Mouse (Mus musculus) spleen, postnatal 36 days (tissue): Measurements from ENCODE around the gene Xlr3c.
"Not testable (repeated sequence)": the region's sequence is repeated elsewhere in the genome, so short reads cannot be mapped to it uniquely, and the experiment has no call there.

Experiments used
- DNase-seq, 2 experiments: peaks; one replicate each; pipeline ENCODE4 v3.0.0; 2022; ENCODE audit warnings: low spot score in 2 of 2, mixed read lengths in 1 of 2

Gene Xlr3c

GRCm38 (mm10) chrX:73265270-73265669 is at the start of gene Xlr3c:
Gene Xlr3c (minus strand): TSS chrX:73265390.
- DNase-seq = not testable (repeated sequence)

- peak in 1 of 2 experiments; percentile 1 for DNase-seq
These were observed 47.3 kb upstream of the Xlr3c start for GRCm38 (mm10) chrX:73312522-73312921.

- not testable (repeated sequence) for DNase-seq
These were observed 30.6 kb upstream of the Xlr3c start for GRCm38 (mm10) chrX:73295745-73296144.

GRCm38 (mm10) chrX:73292876-73293275 is 27.7 kb upstream of the Xlr3c start, which contains the start of the genes Xlr5a and Xlr5c:
Gene Xlr5a (minus strand): TSS chrX:73292976.
Gene Xlr5c (minus strand): TSS chrX:73292976.
- DNase-seq = not testable (repeated sequence)

- DNase-seq = not testable (repeated sequence)
These were observed 2.8 kb downstream of the Xlr3c start for GRCm38 (mm10) chrX:73262428-73262827.

- DNase-seq = peak in 1 of 2 experiments; percentile 7
These were observed 22.3 kb downstream of the Xlr3c start, which contains the start of gene Xlr4c for GRCm38 (mm10) chrX:73242821-73243325. Gene Xlr4c (minus strand): TSS chrX:73243130.

GRCm38 (mm10) chrX:73229288-73229687 is 35.9 kb downstream of the Xlr3c start:
- DNase-seq = no peak

GRCm38 (mm10) chrX:73228606-73229214 is 36.5 kb downstream of the Xlr3c start:
- peak; percentile 51 to 57 for DNase-seq

- peak; percentile 79 to 81 for DNase-seq
These were observed 37.1 kb downstream of the Xlr3c start, which contains the start of gene F8a for GRCm38 (mm10) chrX:73227914-73228605. Gene F8a (plus strand): TSS chrX:73228291.

- DNase-seq = no peak
These were observed 39.8 kb downstream of the Xlr3c start for GRCm38 (mm10) chrX:73225365-73225764.

- peak in 1 of 2 experiments; percentile 2 for DNase-seq
These were observed 51.2 kb downstream of the Xlr3c start, which contains the start of gene Xlr4b for GRCm38 (mm10) chrX:73213819-73214564. Gene Xlr4b (plus strand): TSS chrX:73214333.
